Mouse (Mus musculus) spleen, postnatal 10 days (tissue): Measurements from ENCODE around the gene Gng12.
"Not testable (repeated sequence)": the region's sequence is repeated elsewhere in the genome, so short reads cannot be mapped to it uniquely, and the experiment has no call there.

Source experiments
- DNase-seq, 2 experiments: peaks; one replicate each; pipeline ENCODE4 v3.0.0; 2021 to 2022; ENCODE audit warnings: low spot score in 2 of 2

Gene Gng12

DNA sequence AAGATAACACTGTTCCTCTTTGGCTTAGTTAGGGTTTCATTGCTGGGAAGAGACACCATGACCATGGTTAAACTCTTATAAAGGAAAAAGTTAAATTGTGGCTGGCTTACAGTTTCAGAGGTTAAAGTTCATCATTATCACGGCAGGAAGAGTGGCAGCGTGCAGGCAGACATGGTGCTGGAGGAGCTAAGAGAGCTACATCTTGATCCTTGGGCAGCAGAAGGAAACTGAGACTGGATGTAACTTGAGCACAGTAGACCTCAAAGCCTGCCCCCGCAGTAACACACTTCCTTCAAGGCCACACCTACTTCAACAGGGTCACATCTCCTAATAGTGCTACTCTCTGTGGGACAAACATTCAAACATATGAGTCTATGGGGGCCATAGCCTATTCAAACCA is 93.3 kb downstream of the Gng12 start:
- DNase-seq, result no peak

DNA sequence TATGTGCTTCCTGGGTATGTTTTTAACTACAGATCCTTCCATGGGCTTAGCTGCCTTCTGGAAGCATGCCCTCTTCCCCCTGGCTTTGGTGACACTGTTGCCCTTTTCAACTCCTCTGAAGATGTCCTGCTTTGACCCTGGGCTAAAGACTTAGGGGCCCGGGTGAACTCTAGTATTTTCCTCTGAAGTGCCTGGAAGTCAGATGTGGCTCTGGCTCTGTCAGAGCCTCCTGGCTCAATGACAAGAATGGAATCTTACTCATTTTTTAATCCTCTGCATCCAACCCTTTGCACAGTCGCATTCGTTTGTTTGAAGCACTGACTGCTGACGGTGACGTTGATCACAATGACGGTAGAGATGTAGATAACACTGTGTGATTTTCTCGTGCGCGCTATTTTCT is 96.0 kb downstream of the Gng12 start:
- DNase-seq, result no peak

DNA sequence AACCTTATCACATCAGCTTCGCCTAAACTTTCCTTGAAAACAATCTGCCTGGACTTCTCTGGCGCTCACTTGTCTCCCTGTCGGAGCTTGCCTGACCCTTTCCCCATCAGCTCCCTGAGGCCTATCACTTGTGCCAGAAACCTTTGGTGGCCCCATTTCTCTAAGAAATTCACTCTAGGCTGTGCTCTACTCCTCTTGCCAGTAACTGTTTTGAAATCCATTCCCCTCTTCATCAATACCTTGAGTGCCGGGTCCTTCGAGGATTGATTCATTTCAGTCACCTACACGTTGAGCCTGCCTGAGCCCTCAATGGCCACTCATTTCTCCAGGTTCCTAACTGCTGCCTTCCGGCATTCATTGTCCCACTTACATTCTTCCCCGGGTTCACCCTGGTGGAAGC is 96.6 kb downstream of the Gng12 start:
- DNase-seq, result no peak

DNA sequence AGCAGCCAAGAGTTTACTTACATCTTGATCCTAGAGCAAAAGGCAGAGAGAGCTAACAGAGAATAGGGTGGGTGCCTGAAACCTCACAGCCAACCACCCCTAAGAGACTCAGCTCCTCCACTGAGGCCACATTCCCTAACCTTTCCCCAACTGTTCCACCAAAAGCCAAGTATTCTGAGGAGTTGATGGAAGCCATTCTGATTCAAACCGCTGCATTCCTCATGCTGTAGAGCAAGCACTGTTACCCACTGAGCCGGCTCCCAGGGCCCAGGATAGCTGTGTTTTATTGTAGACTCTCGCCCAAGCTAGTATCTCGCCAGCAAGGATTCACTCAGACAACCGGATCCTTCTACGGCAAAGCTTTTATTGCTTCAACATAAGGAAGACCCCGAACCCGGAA is 98.8 kb downstream of the Gng12 start:
- no peak for DNase-seq

GRCm38 (mm10) chr6:66995825-66996224 is 99.6 kb downstream of the Gng12 start:
- DNase-seq, result no peak

- DNase-seq, result no peak
Observed at GRCm38 (mm10) chr6:66996257-66996656, 100.1 kb downstream of the Gng12 start.

- DNase-seq, result no peak
Observed at GRCm38 (mm10) chr6:66998645-66999044, 102.4 kb downstream of the Gng12 start.

- DNase-seq, result no peak
Observed at GRCm38 (mm10) chr6:66999800-67000199, 103.6 kb downstream of the Gng12 start.

GRCm38 (mm10) chr6:67009888-67010287 is 113.7 kb downstream of the Gng12 start:
- no peak for DNase-seq

GRCm38 (mm10) chr6:67010370-67011216 is 114.4 kb downstream of the Gng12 start:
- no peak for DNase-seq

DNA sequence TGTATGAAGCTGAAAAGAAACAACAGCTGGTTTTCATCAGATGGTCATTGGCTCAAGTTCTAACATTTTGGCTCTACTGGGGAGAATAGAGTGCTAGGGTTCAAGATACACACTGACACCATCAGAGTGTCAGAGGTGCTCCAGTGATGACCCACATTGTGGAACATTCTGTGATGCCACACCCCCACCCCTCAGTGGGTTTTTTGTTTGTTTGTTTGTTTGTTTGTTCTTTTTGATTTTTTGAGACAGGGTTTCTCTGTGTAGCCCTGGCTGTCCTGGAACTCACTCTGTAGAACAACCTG is 115.0 kb downstream of the Gng12 start:
- DNase-seq, result no peak

DNA sequence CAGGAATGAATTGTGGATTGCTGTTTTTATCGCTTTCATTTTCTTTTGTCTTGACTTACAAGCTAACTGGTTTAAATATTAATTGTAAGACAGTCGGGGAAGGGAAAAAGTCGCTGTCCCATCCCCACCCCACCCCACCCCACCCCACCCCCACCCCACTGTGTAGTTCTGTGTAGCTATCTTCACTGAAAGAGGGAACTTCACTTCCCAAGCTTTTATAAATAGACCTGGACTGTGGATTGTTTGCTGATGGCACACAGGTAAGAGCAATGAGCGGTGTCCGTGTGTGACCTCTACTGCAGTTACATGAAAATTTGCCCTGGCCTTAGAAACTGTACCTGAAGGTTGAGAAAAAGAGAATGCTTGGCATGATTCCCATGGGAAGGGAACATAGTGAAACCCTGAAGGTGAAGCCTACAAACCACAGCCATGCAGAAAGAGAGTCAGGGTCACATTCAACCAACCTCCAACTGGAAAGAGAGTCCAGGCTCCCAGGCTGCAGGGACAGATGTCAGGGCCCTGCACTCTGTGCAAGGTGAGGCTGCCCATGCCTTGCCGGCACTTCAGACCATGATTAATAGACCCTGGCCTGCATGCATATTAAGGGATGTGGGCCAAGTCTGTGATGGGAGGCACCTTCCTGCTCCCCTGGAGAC is 117.2 kb downstream of the Gng12 start:
- DNase-seq, result no peak

- DNase-seq, result no peak
Observed at GRCm38 (mm10) chr6:67013949-67014678, 117.9 kb downstream of the Gng12 start.

- no peak for DNase-seq
Observed at GRCm38 (mm10) chr6:67014679-67015075, 118.5 kb downstream of the Gng12 start.

DNA sequence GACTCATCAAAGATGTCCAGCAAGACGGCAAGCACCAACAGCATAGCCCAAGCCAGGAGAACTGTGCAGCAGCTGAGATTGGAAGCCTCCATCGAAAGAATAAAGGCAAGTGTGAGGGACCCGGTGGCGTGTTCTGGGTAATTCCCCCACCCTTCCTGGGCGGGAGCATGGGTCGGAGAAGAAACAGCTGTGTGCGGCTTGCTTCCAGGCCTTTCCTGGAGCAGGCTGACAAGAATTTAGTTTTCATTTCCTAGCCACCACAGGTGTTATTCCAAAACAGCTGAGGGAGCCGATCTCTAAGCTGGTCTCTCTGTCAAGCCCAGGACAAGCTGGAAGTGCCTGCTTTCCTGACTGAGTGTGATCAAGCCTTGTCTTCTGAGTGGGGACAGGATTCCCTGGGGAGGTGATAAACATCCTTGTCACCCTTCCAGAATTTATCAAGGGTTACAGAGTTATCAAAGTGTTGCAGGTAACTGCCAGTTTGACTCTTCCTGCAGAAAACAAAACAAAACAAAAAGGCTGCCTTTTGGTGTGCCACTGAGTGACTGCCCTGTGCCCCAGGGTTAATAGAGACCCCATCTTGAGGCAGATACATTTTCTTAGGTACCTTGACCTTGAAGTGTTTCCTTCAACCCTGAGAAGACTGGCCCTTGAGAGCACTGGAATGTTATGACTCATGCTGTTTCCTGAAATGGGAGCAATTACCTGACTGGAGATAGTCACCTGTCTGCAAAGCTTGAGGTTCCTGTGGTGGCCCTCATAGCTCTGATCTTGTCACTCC is 119.7 kb downstream of the Gng12 start:
- no peak for DNase-seq

DNA sequence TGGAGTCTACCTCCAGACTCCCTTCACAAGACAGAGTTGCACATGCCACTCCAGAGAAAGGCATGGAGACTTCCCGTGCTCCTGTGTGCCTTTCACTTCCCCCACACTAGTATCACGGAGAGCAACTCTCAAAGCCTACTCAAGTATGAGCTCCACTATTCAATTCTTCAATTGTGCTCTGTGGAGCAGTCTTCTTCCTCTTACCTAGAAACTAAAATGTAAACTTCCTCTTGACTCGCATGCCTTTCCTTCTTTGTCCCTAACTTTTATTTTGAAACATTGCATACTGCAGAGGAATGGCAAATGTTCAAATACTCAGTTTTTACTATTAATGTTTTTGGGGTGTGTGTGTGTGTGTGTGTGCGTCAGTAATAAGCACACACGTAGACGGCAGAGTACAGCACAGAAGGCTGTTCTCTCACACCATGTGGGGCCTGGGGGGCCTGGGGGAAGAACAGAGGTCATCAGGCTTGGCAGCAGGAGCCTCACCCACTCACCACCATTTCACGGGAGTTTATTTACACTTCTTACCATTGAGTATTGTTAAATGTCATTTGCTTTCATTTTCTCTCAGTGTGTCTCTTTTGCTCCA is 120.4 kb downstream of the Gng12 start:
- DNase-seq, result no peak

DNA sequence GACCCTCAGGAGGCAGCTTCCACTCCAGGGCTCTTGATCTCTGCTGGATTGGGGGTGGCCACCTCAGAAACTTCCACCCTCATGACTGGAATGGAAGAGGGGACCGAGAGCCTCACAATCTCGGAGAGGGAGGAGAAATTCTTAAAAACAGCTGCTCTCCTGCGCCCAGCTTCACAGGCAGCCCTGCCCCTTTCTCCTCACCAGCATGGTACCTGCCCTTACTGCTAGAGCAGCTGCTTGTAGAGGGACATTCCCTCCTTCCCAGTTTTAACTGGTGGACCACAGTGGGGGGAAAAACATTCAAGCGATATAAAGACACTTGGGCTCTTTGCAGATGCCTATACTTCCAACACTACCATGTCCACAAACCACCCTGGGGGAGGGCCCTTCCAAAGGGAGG is 122.2 kb downstream of the Gng12 start:
- DNase-seq, result no peak

- not testable (repeated sequence) for DNase-seq
Observed at GRCm38 (mm10) chr6:67019001-67019400, 122.8 kb downstream of the Gng12 start.

GRCm38 (mm10) chr6:67021308-67021707 is 125.1 kb downstream of the Gng12 start:
- DNase-seq, result no peak

GRCm38 (mm10) chr6:67023729-67024128 is 127.5 kb downstream of the Gng12 start:
- DNase-seq, result no peak

DNA sequence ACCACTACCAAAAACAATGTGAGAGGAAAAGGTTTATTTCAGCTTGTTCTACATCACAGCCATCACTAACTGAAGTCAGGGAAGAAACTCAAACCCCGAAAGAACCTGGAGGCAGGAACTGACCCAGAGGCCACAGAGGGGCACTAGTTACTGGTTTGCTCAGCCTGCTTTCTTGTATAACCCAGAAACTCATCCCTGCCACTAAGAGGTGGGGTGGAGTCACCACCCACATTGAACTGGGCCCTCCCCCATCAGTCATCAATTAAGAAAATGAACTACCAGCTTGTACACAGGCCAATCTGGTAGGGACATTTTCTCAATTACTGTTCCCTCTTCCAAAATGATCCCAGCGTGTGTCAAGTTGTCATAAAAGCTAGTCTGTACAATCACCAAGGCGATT is 130.5 kb downstream of the Gng12 start:
- no peak for DNase-seq
